ENCODE assay signal across 18 mouse cellular contexts in the genomic region with DNA sequence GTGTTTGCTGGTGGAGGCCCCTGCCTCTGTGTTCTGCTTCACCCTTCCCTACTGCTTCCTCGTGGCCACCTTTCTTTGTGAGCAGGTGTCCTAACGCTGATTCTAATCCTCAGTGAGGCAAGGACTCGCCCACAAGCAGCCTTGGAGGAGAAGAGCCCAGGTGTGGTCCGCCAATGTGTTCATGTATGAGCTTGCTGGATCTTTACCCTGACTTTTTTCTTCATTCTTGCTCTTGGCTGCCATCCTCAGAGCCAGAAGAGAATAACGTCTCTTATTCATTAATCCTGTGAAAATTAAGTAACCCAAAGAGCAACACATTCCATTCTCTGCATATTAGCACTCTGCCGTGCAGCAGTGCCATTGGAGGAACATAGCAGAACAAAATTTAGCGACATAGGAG.
DNase-seq lines count a peak whose midpoint lies in the region; ATAC-seq and TF ChIP-seq lines count a peak whose summit lies in the region.
"Had no signal": no experiment of that assay in that cellular context is flagged by ENCODE, and none has a peak within 500 bp of the region (broad histone marks: within the 10 kb centered on the region; RNA-seq: fewer than 3 reads in every experiment).

No protein-coding gene starts in this region.

- no peaks in the 10 kb centered on the region for H3K4me1 ChIP-seq in CH12.LX (ENCODE audit: control insufficient read depth in 1 of 2, insufficient read depth in 2 of 2)
- no peaks in the 10 kb centered on the region for H3K4me1 ChIP-seq in limb, embryonic 10.5 days
- H3K4me1 ChIP-seq: embryonic facial prominence, embryonic 13.5 days; hindbrain, embryonic 13.5 days; limb, embryonic 13.5 days; neural tube, embryonic 13.5 days had no signal

- peaks cover 50 to 91% of the 10 kb centered on the region in 2 experiments for H3K36me3 ChIP-seq in CH12.LX (replicated peaks in 1 of 2; ENCODE audit: control insufficient read depth in 1 of 2, insufficient read depth in 1 of 2, low read length in 1 of 2)
- H3K36me3 ChIP-seq in limb, embryonic 10.5 days = peaks cover 15% of the 10 kb centered on the region; the same call in 1 of the 2 replicates

- no peak for TF ChIP-seq EP300 in CH12.LX (IDR thresholded peaks at IDR 0.05; ENCODE audit: low read length)

- no peak overlapping the region for H3K27ac ChIP-seq in CH12.LX (ENCODE audit: insufficient read depth, low read depth)
- no peak overlapping the region for H3K27ac ChIP-seq in limb, embryonic 10.5 days
- H3K27ac ChIP-seq: embryonic facial prominence, embryonic 13.5 days; hindbrain, embryonic 13.5 days; limb, embryonic 13.5 days; macrophage; neural tube, embryonic 13.5 days had no signal

- no peaks in the 10 kb centered on the region for H3K9me3 ChIP-seq in CH12.LX (replicated peaks; ENCODE audit: low read length)
- no peaks in the 10 kb centered on the region for H3K9me3 ChIP-seq in limb, embryonic 10.5 days (replicated peaks)
- H3K9me3 ChIP-seq: embryonic facial prominence, embryonic 13.5 days; hindbrain, embryonic 13.5 days; limb, embryonic 13.5 days; neural tube, embryonic 13.5 days had no signal

- dilution Hi-C loops in CH12.LX (cut with MboI; ENCODE audit: extremely low pct_ligation_motif_present, extremely low pct_unique_long_range_greater_than_20kb, low sequenced_read_pairs) = no loop called here

- no peak for TF ChIP-seq POLR2A in CH12.LX (IDR thresholded peaks at IDR 0.05; ENCODE audit: low read depth, low read length)
- TF ChIP-seq POLR2A in brain, embryonic 14.5 days (IDR thresholded peaks at IDR 0.05; ENCODE audit: borderline replicate concordance, extremely low read depth, insufficient read depth, insufficient read length, poor library complexity, severe bottlenecking) = no peak

- peak; percentile 46 for TF ChIP-seq RAD21 in CH12.LX (IDR thresholded peaks at IDR 0.05; ENCODE audit: low read depth, low read length)

- H3K79me2 ChIP-seq in CH12.LX (replicated peaks; ENCODE audit: control insufficient read depth, extremely low read depth, insufficient read depth, poor library complexity, severe bottlenecking) = no peaks in the 10 kb centered on the region

- no peak overlapping the region for H3K4me2 ChIP-seq in CH12.LX (ENCODE audit: insufficient read depth, low read depth, poor library complexity, severe bottlenecking)
- H3K4me2 ChIP-seq: embryonic facial prominence, embryonic 13.5 days; hindbrain, embryonic 13.5 days; limb, embryonic 13.5 days; neural tube, embryonic 13.5 days had no signal

- H3K27me3 ChIP-seq in CH12.LX (replicated peaks) = no peaks in the 10 kb centered on the region
- no peaks in the 10 kb centered on the region for H3K27me3 ChIP-seq in limb, embryonic 10.5 days (ENCODE audit: low read depth, poor library complexity, severe bottlenecking)
- H3K27me3 ChIP-seq: embryonic facial prominence, embryonic 13.5 days; hindbrain, embryonic 13.5 days; limb, embryonic 13.5 days; neural tube, embryonic 13.5 days had no signal

- peak in 1 of 2 experiments; percentile 44; a peak in 2 of 4 replicates for TF ChIP-seq CTCF in CH12.LX (conservative IDR thresholded peaks at IDR 0.05 in 1 of 2, IDR thresholded peaks at IDR 0.05 in 1 of 2; ENCODE audit: low read depth in 2 of 2, low read length in 2 of 2)
- no peak for TF ChIP-seq CTCF in brain, embryonic 14.5 days (IDR thresholded peaks at IDR 0.05; ENCODE audit: borderline replicate concordance, extremely low read depth, insufficient read depth, insufficient read length)

- intact Hi-C loops in left cerebral cortex, postnatal 4 days (cut with DNase I) = no loop called here

- in situ Hi-C loops in CH12.LX (cut with MboI; ENCODE audit: low pct_ligation_motif_present, low pct_unique_long_range_greater_than_20kb, low sequenced_read_pairs) = no loop called here

- no peak overlapping the region for H3K9ac ChIP-seq in CH12.LX (ENCODE audit: insufficient read depth, low read depth)
- H3K9ac ChIP-seq: embryonic facial prominence, embryonic 13.5 days; hindbrain, embryonic 13.5 days; limb, embryonic 13.5 days; liver, postnatal 0 days; neural tube, embryonic 13.5 days had no signal

- WGBS in limb, embryonic 10.5 days = 89% methylated on average over 7 of the region's 7 CpGs

- peak; percentile 54 for DNase-seq in heart, adult 11 months
- no peak for DNase-seq in heart, adult 8-10 months (ENCODE audit: low spot score)
- DNase-seq in left cerebral cortex, postnatal 4 days = peak; percentile 3
- DNase-seq in left cerebral cortex, adult 9 months (ENCODE audit: low spot score in 2 of 2) = no peak
- DNase-seq in CH12.LX (ENCODE audit: extremely low read depth) = peak; percentile 20
- peak; percentile 29 for DNase-seq in brain, embryonic 14.5 days (ENCODE audit: low read depth)
- DNase-seq in limb, embryonic 10.5 days (ENCODE audit: low spot score) = no peak
- DNase-seq: adrenal gland, adult 8-10 months; gastrocnemius, postnatal 36 days; liver, postnatal 0 days; thymus, adult 18-20 months had no signal

- ATAC-seq in erythroblast, adult 5-6 weeks (replicated peaks; ENCODE audit: low FRiP score, poor library complexity, severe bottlenecking) = no peak
- ATAC-seq: liver, postnatal 0 days; midbrain, embryonic 16.5 days had no signal

- no peak overlapping the region for H3K4me3 ChIP-seq in CH12.LX (replicated peaks in 1 of 3; ENCODE audit: low read depth in 2 of 3, low read length in 2 of 3, poor library complexity in 1 of 3)
- no peak overlapping the region for H3K4me3 ChIP-seq in limb, embryonic 10.5 days
- H3K4me3 ChIP-seq: embryonic facial prominence, embryonic 13.5 days; hindbrain, embryonic 13.5 days; limb, embryonic 13.5 days; neural tube, embryonic 13.5 days had no signal

TF ChIP-seq in CH12.LX, 34 proteins besides CTCF, POLR2A, EP300 and RAD21:
- TF ChIP-seq SMC3 (IDR thresholded peaks at IDR 0.05; ENCODE audit: low read depth, low read length) = peak; percentile 39
- TF ChIP-seq CHD1 (IDR thresholded peaks at IDR 0.05; ENCODE audit: low read depth, low read length) = no peak
- TF ChIP-seq NRF1 (IDR thresholded peaks at IDR 0.05; ENCODE audit: low read depth, low read length) = no peak
- TF ChIP-seq USF2 (conservative IDR thresholded peaks at IDR 0.05; ENCODE audit: low read depth, low read length) = no peak

Comparison
In these comparisons a context has a peak if more than half of its experiments do, and no peak if none do; other contexts are left out.
1. DNase-seq: peak in heart, adult 11 months (single experiment), left cerebral cortex, postnatal 4 days (single experiment), CH12.LX (single experiment) and brain, embryonic 14.5 days (single experiment); none in heart, adult 8-10 months (single experiment), left cerebral cortex, adult 9 months (0 of 2) and limb, embryonic 10.5 days (single experiment).